Mouse (Mus musculus): ENCODE measurements at regions not wholly inside any gene's neighbourhood (a gene's known extent, or its start where the extent isn't known, plus 50 kb on each side); places are given as distances from the start of the nearest gene placed in this dataset.
A peak's percentile ranks its signal among the peaks of the same experiment; 100 is the strongest.
"Not testable (repeated sequence)": the region's sequence is repeated elsewhere in the genome, so short reads cannot be mapped to it uniquely, and the experiment has no call there.

GRCm38 (mm10) chr5:5956716-5957115, 207.6 kb upstream of the Steap1 start:
- DNase-seq = no peak

- no peak for DNase-seq
Observed at GRCm38 (mm10) chr5:5955783-5956182, 206.7 kb upstream of the Steap1 start.

DNA sequence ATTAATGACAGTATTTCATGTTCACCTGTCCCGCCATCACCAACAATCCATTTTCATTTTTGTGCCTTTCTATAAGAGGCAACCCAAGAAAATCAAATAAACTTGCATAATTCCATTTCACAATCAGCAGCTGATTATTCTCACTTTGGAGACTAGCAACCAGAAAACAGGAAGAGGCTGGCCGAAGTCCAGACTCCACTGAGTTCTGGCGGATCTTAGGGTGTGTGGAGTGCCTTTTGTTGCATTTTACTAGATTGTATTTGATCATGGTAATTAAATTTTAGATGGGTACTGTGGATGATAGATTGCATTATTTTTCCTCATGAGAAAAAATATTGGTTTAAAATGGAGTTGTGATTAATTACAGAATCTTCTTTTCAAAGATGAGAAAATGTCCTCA, 176.7 kb upstream of the Steap1 start:
- DNase-seq = no peak

- no peak for DNase-seq
Observed at GRCm38 (mm10) chr5:5916427-5916826, 167.3 kb upstream of the Steap1 start.

GRCm38 (mm10) chr5:5889376-5889775, 140.2 kb upstream of the Steap1 start:
- DNase-seq = no peak

- no peak for DNase-seq
Observed at GRCm38 (mm10) chr5:5873425-5873824, 124.3 kb upstream of the Steap1 start.

DNA sequence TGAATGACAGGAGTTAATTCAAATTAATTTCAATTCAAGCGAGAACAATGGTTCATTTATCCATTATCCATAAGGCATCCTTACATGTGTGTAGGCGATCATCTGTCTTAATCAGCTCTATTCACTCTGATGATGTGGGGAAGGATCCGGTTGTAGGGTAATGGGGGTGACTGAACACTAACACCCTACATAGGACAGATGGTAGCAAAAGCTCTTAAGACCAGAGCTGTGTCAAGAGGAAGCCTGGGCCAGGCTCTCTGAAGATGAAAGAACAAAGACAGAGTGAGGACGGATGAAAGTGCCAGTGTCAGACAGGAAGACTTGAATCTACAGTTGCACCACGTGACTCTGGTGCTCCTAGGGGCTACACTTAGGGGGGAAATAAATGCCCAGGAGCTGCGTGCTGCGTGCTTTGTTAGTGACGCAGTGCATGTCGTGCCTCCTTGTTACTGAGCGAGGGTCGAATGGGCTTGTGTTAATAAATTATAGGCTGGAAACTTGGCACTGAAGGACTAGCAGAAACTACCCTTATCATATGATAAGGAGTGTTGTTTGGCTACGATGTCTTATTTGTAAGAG, 107.1 kb upstream of the Steap1 start:
- no peak for DNase-seq

- DNase-seq = peak in 1 of 2 experiments; percentile 2
Observed at GRCm38 (mm10) chr5:5845805-5846496, 96.8 kb upstream of the Steap1 start.

GRCm38 (mm10) chr5:5844312-5844711, 95.2 kb upstream of the Steap1 start:
- DNase-seq = no peak

DNA sequence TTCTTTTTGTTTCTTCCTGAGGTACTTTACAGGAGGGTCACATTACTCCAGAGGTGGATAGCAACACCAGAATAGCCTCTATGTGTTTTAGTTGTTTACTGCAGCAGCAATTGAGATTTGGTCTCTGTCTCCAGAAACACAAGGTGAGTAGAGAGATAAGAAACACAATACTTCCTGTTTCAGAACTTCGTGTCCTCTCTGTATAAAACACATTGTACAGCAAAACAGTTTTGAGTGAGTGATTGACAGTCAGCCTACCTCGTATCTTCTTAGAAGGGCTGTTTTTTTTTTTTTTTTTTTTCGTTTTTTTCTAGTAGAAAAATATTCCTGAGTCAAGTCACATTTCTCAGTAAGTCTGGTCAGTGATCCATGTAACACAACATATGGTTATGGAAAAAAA, 89.6 kb upstream of the Steap1 start:
- DNase-seq = no peak

DNA sequence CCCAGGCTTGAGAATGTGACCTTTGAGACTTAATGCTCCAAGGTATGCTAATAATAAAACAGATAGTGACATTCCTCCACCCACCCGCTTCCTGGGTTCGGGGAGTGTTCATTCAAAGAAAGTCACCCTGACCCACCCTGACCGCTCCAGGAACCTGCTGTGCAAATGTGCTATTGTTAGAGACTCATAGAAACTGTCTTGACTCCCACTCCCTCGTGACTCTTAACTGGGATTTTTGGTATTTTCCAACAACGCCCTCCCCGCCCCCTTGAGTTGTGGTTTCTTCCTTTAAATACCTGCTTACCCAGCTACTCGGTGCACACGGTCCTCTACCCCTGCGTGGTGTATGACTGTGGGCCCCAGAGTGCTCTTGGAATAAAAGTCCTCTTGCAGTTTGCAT, 73.5 kb upstream of the Steap1 start:
- DNase-seq = not testable (repeated sequence)

Measured in cerebellum, postnatal 36 days (tissue).